Mouse (Mus musculus) cerebellum, postnatal 25 days (tissue): ENCODE results near the gene Pld3.
A peak's percentile ranks its signal among the peaks of the same experiment; 100 is the strongest.
"Not testable (repeated sequence)": the region's sequence is repeated elsewhere in the genome, so short reads cannot be mapped to it uniquely, and the experiment has no call there.

Experiments used
- DNase-seq, 2 experiments: peaks; one replicate each; pipeline ENCODE4 v3.0.0; 2021; ENCODE audit warnings: mixed read lengths in 2 of 2

Pld3 gene

GRCm38 (mm10) chr7:27520599-27520998, 32.4 kb downstream of the Pld3 start:
- no peak for DNase-seq

DNA sequence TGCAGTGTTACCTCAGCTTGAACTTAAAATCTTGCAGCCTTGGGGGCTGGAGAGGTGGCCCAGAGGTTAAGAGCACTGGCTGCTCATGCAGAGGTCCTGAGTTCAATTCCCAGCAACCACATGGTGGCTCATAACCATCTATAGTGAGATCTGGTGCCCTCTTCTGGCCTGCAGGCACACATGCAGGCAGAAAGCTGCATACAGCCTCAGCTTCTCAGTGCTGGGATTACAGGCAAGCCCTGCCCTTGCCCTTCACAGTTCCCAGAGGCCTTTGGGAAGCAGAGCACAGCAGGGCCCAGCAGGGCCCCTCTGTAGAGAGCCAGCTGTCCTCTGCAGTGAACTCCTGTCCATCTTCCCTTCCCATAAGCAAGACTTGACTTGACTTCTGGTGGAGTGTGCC, 32.9 kb downstream of the Pld3 start:
- DNase-seq, result no peak

DNA sequence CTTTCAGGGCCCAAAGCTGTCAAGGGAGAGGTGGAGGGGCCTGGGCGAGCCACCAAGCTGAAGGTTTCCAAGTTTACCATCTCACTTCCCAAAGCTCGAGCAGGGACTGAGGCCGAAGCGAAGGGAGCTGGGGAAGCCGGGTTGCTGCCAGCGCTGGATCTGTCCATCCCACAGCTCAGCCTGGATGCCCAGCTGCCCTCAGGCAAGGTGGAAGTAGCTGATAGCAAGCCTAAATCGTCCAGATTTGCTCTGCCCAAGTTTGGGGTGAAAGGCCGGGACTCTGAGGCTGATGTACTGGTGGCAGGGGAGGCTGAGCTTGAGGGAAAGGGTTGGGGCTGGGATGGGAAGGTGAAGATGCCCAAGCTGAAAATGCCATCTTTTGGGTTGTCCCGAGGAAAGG, 34.7 kb downstream of the Pld3 start:
- no peak for DNase-seq

GRCm38 (mm10) chr7:27514961-27515360, 38.1 kb downstream of the Pld3 start:
- no peak for DNase-seq

DNA sequence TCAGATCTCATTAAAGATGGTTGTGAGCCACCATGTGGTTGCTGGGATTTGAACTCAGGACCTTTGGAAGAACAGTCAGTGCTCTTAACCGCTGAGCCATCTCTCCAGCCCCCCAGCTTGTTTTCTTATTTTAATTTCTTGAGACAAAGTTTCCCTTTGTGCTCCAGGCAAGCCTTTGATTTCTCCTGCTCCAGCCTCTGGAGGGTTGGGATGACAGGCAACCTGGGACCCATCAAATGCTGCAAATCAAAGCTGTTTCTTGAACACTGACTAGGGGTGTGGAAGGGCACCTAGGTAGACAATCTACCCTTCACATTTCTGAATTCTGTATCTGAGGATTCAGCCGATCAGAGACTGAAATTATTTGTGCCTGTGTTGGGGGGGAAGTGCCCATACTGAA, 42.2 kb downstream of the Pld3 start:
- DNase-seq, result no peak

- peak; percentile 50 to 74 for DNase-seq
Measured at GRCm38 (mm10) chr7:27508648-27509005, 44.4 kb downstream of the Pld3 start.

GRCm38 (mm10) chr7:27507711-27508647, 45.0 kb downstream of the Pld3 start:
- peak; percentile 93 to 96 for DNase-seq

GRCm38 (mm10) chr7:27506765-27507370, 46.1 kb downstream of the Pld3 start:
- no peak for DNase-seq

DNA sequence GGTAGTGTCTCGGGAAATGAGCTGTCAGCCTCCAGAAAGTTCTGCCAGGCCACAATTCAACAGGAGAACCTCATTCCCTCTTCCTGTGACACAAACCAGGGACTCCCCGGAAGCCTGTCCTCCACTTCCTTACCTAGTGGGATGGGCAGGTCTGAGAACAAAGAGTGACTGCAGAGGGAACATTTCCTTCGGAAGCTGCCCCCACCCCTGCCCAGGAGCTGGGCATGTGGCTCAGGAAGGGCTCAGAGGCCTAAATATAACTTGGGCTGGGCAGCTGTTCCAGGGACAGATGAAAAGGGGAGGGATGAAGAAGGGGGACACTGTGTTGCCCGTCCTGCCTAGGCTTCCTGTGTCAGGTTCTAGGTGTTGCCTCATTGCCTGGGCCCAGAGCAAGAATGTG, 51.4 kb downstream of the Pld3 start:
- no peak for DNase-seq

GRCm38 (mm10) chr7:27499036-27499435, 54.0 kb downstream of the Pld3 start, which contains the start of gene Prx:
Gene Prx, plus strand, starts transcription at chr7:27499324.
- no peak for DNase-seq

GRCm38 (mm10) chr7:27494659-27495367, 58.2 kb downstream of the Pld3 start:
- DNase-seq, result not testable (repeated sequence)

- DNase-seq, result no peak
Measured at GRCm38 (mm10) chr7:27493450-27493849, 59.6 kb downstream of the Pld3 start.

DNA sequence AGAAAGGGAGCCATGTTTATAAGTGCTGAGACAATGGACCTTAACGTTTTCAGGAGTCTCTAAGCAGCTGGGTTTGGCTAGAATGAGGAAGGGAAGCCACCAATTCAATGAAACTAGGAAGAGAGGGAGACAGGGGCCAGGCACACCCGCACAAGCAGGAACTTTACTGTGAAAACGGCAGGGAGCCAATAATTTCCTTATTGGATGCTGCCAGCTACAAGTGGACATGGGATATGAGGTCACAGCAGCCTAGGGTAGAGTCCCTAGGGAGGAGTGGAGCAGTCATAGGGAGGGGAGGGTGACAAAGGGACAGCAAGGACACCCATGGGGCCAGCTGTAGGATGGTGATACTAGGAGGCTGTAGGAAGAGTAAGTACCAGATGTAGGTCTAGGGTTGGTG, 60.0 kb downstream of the Pld3 start:
- DNase-seq, result no peak

GRCm38 (mm10) chr7:27491856-27492255, 61.2 kb downstream of the Pld3 start:
- DNase-seq, result peak in 1 of 2 experiments; percentile 24

GRCm38 (mm10) chr7:27490543-27491329, 62.3 kb downstream of the Pld3 start:
- peak; percentile 94 to 97 for DNase-seq

- no peak for DNase-seq
Measured at GRCm38 (mm10) chr7:27490227-27490542, 62.8 kb downstream of the Pld3 start.

GRCm38 (mm10) chr7:27489270-27489869, 63.6 kb downstream of the Pld3 start:
- peak in 1 of 2 experiments; percentile 50 for DNase-seq

- peak; percentile 63 to 81 for DNase-seq
Measured at GRCm38 (mm10) chr7:27487740-27488268, 65.2 kb downstream of the Pld3 start.

DNA sequence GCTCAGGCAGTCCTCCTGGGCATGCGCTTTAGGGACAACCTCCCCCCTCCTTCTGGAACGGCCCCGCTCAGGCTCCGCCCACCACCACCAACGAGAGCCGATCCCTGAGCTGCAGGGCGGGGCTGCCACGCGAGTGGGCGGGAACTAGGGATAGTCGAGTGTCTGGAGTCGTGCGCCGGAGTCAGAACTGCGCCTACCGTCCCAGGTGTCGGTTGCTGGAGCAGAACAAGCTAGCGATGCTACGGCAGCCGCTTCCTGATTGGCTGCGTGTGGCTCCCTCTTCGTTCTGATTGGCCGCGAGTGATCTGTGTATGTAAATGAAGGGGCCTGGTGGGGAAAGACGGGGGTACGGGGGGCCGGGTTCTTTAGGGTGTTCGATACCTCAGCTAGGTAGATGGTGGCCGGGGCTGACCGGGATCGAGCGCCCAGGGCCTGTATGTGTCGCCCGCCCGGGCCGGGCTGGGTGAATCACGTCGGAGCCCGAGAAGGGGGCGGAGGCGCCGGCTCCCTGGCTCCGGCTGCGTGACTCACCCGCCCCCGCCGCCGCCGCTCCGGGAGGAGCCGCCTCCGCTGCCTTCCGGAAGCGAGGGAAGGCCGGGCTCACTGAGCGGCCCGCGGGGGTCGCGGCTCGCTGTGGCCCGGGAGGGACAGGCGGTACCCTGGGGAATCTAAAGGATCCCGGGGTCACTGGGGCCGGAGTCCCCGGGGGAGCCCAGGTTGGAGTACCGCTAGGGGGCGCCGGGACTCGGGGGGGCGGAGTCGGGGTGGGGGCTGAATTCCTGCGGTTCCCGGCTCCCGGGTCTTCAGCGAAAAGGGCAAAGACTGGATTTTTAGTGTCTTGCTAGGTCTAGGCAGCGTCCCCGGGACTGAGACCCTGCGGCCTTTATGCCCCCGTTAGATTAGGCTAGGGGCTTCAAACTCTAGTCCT, 66.0 kb downstream of the Pld3 start, which contains the start of gene Sertad1:
Gene Sertad1, plus strand, starts transcription at position 141 of the 928 bp plus-strand sequence.
- peak; percentile 100 for DNase-seq

DNA sequence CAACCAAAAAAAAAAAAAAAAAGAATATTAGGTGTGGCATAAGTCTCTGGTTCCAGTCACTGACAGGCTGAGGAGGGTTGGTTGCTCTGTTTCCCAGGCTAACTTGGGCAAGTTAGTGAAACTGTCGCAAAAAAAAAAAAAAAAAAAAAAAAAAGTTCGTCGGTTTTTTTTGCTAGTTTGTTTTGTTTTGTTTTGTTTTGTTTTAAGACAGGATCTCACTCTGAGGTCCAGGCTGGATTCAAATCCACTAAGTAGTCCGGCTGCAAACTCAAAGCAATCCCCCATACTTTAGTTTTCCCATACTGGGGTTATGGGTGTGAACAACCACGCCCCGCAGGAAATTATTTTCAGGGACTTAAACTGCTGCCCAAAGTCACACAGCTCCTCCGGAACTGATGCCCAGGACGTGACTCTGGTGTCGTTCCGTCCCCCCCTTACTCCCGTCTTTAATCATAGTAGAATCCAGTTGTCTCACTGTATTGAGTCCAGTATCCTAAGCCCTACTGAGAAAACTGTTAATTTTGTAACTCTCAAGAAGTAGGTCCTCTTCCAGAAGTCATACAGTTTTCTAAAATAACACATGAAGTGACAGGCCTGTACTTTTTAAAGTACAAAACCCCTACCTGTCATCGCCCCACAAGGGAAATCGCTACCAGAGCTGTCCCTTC, 66.8 kb downstream of the Pld3 start:
- no peak for DNase-seq
